Comparison of ENCODE assay signal across 24 mouse cellular contexts in the genomic region with DNA sequence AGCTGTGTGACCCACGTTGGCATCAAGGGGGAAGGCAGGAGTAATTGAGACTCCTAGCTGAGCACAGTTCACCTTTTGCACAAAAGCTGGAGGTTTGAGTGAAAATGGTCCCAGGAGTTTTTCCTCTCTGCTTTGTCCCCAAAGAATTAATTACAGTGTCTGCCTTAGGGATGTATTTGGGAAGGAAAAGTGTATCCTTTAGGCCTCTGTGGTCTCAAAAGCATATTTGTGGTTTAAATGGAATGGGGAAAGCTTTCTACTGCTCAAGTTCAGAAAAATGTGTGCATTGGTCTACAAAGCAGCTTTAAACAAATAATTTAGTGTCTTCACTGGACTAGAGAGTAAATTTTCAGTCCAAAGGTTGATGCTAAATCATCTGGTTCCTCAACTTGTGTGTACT.
"Had no signal": no experiment of that assay in that cellular context is flagged by ENCODE, and none has a peak within 500 bp of the region (broad histone marks: within the 10 kb centered on the region; RNA-seq: fewer than 3 reads in every experiment).

No protein-coding gene starts in this region.

- H3K4me3 ChIP-seq: gastrocnemius, adult 2 months; heart, embryonic 10.5 days; heart, embryonic 12.5 days; hindbrain, embryonic 10.5 days; hindbrain, embryonic 12.5 days; hindbrain, embryonic 15.5 days; limb, embryonic 13.5 days; limb, embryonic 15.5 days; liver, embryonic 12.5 days had no signal

- DNase-seq: gastrocnemius, adult 2 months; gastrocnemius, postnatal 10 days; gastrocnemius, postnatal 25 days; heart, adult 18-20 months; heart, postnatal 10 days; heart, postnatal 4 days; kidney, adult 11 months; kidney, adult 2 months; kidney, postnatal 14 days; kidney, postnatal 36 days; layer of hippocampus, adult 9-11 months; layer of hippocampus, postnatal 36 days; left cerebral cortex, postnatal 4 days had no signal

- H3K4me1 ChIP-seq: heart, embryonic 10.5 days; heart, embryonic 12.5 days; hindbrain, embryonic 10.5 days; hindbrain, embryonic 12.5 days; hindbrain, embryonic 15.5 days; limb, embryonic 13.5 days; limb, embryonic 15.5 days; liver, embryonic 12.5 days had no signal

- H3K9me3 ChIP-seq: heart, embryonic 10.5 days; heart, embryonic 12.5 days; hindbrain, embryonic 10.5 days; hindbrain, embryonic 12.5 days; hindbrain, embryonic 15.5 days; limb, embryonic 13.5 days; limb, embryonic 15.5 days; liver, embryonic 12.5 days had no signal

- ATAC-seq: hindbrain, postnatal 0 days; intestine, embryonic 16.5 days; liver, embryonic 12.5 days had no signal

- H3K4me2 ChIP-seq: heart, embryonic 12.5 days; hindbrain, embryonic 12.5 days; hindbrain, embryonic 15.5 days; limb, embryonic 13.5 days; limb, embryonic 15.5 days; liver, embryonic 12.5 days had no signal

- H3K27me3 ChIP-seq: heart, embryonic 12.5 days; hindbrain, embryonic 12.5 days; limb, embryonic 13.5 days; limb, embryonic 15.5 days; liver, embryonic 12.5 days had no signal

- H3K27ac ChIP-seq: gastrocnemius, adult 2 months; heart, embryonic 10.5 days; hindbrain, embryonic 10.5 days; hindbrain, embryonic 12.5 days; hindbrain, embryonic 15.5 days; hindbrain, postnatal 0 days; limb, embryonic 13.5 days; limb, embryonic 15.5 days; liver, embryonic 12.5 days; liver, embryonic 14.5 days had no signal

- H3K9ac ChIP-seq: heart, embryonic 12.5 days; hindbrain, embryonic 12.5 days; hindbrain, embryonic 15.5 days; limb, embryonic 13.5 days; limb, embryonic 15.5 days; liver, embryonic 12.5 days; liver, embryonic 14.5 days had no signal

- H3K36me3 ChIP-seq: heart, embryonic 10.5 days; heart, embryonic 12.5 days; hindbrain, embryonic 10.5 days; hindbrain, embryonic 12.5 days; hindbrain, embryonic 15.5 days; limb, embryonic 13.5 days; limb, embryonic 15.5 days; liver, embryonic 12.5 days had no signal
